Comparison of ENCODE assay signal across 8 mouse cellular contexts in the genomic region with DNA sequence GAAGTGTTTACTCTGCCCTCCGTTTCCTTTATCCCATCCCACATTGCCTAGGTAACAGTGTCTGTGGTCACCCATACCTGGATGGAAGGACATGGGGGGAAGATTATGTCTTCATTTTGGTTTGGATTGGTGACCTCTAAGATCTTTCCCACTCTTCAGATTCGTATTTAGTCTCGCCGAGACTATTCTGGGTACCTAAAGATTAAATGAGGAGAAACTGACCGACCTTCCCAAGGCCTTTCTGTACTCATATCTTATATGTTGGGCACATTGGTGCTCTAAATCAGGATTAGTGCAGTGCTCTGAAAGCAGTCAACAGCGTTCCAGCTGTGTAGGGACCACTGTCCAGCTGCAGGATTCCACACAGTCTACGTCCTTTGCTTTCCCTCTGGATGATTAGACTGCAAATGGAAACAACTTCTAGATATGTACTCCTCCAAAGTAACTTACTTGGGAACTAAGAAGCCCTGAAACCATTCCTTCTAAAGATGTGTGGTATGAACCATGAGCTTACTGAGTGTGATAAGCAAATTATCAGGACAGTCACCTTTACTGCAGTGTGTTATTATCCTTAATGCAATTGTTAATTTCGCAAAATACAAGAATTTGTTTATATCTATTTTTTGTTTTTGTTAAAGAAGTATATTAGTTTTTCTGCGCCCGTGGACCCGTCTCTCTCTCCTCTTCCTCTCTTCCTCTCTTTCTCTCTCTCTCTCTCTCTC. TPM values are rescaled to one million over a fixed set of nuclear protein-coding genes. Genes with fewer than 3 reads are reported as not detected.
DNase-seq lines count a peak whose midpoint lies in the region; ATAC-seq and TF ChIP-seq lines count a peak whose summit lies in the region.

No protein-coding gene starts in this region.

- no peak for TF ChIP-seq CTCF in ES-Bruce4 (IDR thresholded peaks at IDR 0.05; ENCODE audit: low read depth, low read length)

- no peaks in the 10 kb centered on the region for H3K36me3 ChIP-seq in heart, embryonic 12.5 days
- H3K36me3 ChIP-seq in ES-Bruce4 (ENCODE audit: control insufficient read depth, insufficient read depth, low read length, poor library complexity, severe bottlenecking): no peaks in the 10 kb centered on the region
- H3K36me3 ChIP-seq in forebrain, embryonic 13.5 days (ENCODE audit: poor library complexity, severe bottlenecking): no peaks in the 10 kb centered on the region
- no peaks in the 10 kb centered on the region for H3K36me3 ChIP-seq in liver, embryonic 16.5 days (ENCODE audit: control insufficient read depth, insufficient read depth)

- 40% methylated on average over 11 of the region's 11 CpGs for WGBS in heart, embryonic 12.5 days
- 48% methylated on average over 11 of the region's 11 CpGs for WGBS in forebrain, embryonic 13.5 days
- WGBS in liver, embryonic 16.5 days (ENCODE audit: insufficient replicate concordance): 22% methylated on average over 11 of the region's 11 CpGs

- DNase-seq in heart, adult 8-10 months (ENCODE audit: low spot score): no peak
- DNase-seq in cerebellum, adult 18-20 months: no peak
- no peak for DNase-seq in embryo, embryonic 10.5 days (ENCODE audit: low spot score)
- DNase-seq in frontal cortex, postnatal 14 days (ENCODE audit: low spot score in 2 of 2): no peak

- peak overlapping the region; percentile 97 for H3K9ac ChIP-seq in heart, embryonic 12.5 days
- peak overlapping the region; percentile 100 for H3K9ac ChIP-seq in ES-Bruce4 (ENCODE audit: low read depth, poor library complexity, severe bottlenecking)
- H3K9ac ChIP-seq in forebrain, embryonic 13.5 days: peak overlapping the region; percentile 97
- peak overlapping the region; percentile 96 for H3K9ac ChIP-seq in liver, embryonic 16.5 days (ENCODE audit: low read depth, low read length)

- no peaks in the 10 kb centered on the region for H3K9me3 ChIP-seq in heart, embryonic 12.5 days (replicated peaks)
- H3K9me3 ChIP-seq in ES-Bruce4 (replicated peaks; ENCODE audit: control insufficient read depth, insufficient read depth, low read length, poor library complexity, severe bottlenecking): no peaks in the 10 kb centered on the region
- no peaks in the 10 kb centered on the region for H3K9me3 ChIP-seq in forebrain, embryonic 13.5 days (replicated peaks)
- no peaks in the 10 kb centered on the region for H3K9me3 ChIP-seq in liver, embryonic 16.5 days (replicated peaks; ENCODE audit: control insufficient read depth, low read length)

- no peak; the same call in 1 of the 2 replicates for ATAC-seq in heart, embryonic 12.5 days (ENCODE audit: insufficient number of reproducible peaks, low FRiP score)
- peak; percentile 16 for ATAC-seq in forebrain, embryonic 13.5 days
- no peak for ATAC-seq in liver, embryonic 16.5 days (ENCODE audit: low read depth)

- H3K4me2 ChIP-seq in heart, embryonic 12.5 days: peak overlapping the region; percentile 80
- peak overlapping the region; percentile 70 for H3K4me2 ChIP-seq in forebrain, embryonic 13.5 days
- H3K4me2 ChIP-seq in liver, embryonic 16.5 days (ENCODE audit: low read depth, low read length): peak overlapping the region; percentile 95

- no peak for TF ChIP-seq POLR2A in ES-Bruce4 (IDR thresholded peaks at IDR 0.05; ENCODE audit: insufficient read depth, low read length)

- H3K27ac ChIP-seq in heart, embryonic 12.5 days (ENCODE audit: poor library complexity, severe bottlenecking): peak overlapping the region; percentile 97
- H3K27ac ChIP-seq in ES-Bruce4 (ENCODE audit: insufficient read depth, low read length): peak overlapping the region; percentile 89
- 0 out of 2 replicates have a peak overlapping the region, but pooled peaks have one; percentile 96 for H3K27ac ChIP-seq in forebrain, embryonic 13.5 days
- H3K27ac ChIP-seq in liver, embryonic 16.5 days (ENCODE audit: low read length): peak overlapping the region; percentile 94

- TF ChIP-seq EP300 in ES-Bruce4 (IDR thresholded peaks at IDR 0.05; ENCODE audit: insufficient read depth, low read depth, low read length): no peak

- H3K27me3 ChIP-seq in heart, embryonic 12.5 days (replicated peaks): no peaks in the 10 kb centered on the region
- no peaks in the 10 kb centered on the region for H3K27me3 ChIP-seq in ES-Bruce4 (ENCODE audit: control insufficient read depth, insufficient read depth, low read length, poor library complexity, severe bottlenecking)
- H3K27me3 ChIP-seq in forebrain, embryonic 13.5 days: no peaks in the 10 kb centered on the region
- no peaks in the 10 kb centered on the region for H3K27me3 ChIP-seq in liver, embryonic 16.5 days (ENCODE audit: control insufficient read depth, insufficient read depth, low read depth, low read length)

- H3K4me3 ChIP-seq in heart, embryonic 12.5 days: peak overlapping the region; percentile 71
- peak overlapping the region; percentile 89 for H3K4me3 ChIP-seq in ES-Bruce4 (ENCODE audit: low read depth, low read length)
- peak overlapping the region; percentile 71 for H3K4me3 ChIP-seq in forebrain, embryonic 13.5 days
- peak overlapping the region; percentile 84 for H3K4me3 ChIP-seq in liver, embryonic 16.5 days (ENCODE audit: low read depth, low read length)

- peaks cover 12% of the 10 kb centered on the region for H3K4me1 ChIP-seq in heart, embryonic 12.5 days (replicated peaks)
- H3K4me1 ChIP-seq in ES-Bruce4 (ENCODE audit: control insufficient read depth, insufficient read depth, low read length): peaks cover 5% of the 10 kb centered on the region
- peaks cover 11% of the 10 kb centered on the region for H3K4me1 ChIP-seq in forebrain, embryonic 13.5 days
- H3K4me1 ChIP-seq in liver, embryonic 16.5 days (ENCODE audit: control insufficient read depth, low read depth, low read length): peaks cover 20% of the 10 kb centered on the region

RNA-seq across cellular contexts. Expression of gene Aven, which starts 0.9 kb away (rescaled TPM):
- 11.7 and 12.1 TPM in 2 replicates for polyA plus RNA-seq in heart, embryonic 12.5 days (2016; fragmentation: Nextera tagmentation; extraction: Ambion mirVana)
- 10 to 100 TPM; 16.7 to 19.1 (median 18.9) TPM for total RNA-seq in heart, adult 8-10 months (2022)
- polyA plus RNA-seq in ES-Bruce4 (2011; ENCODE audit: insufficient read depth, insufficient read length, low read depth, missing spikeins): 10.7 and 16.2 TPM in 2 replicates
- 3.1 and 4.4 TPM in 2 replicates for polyA plus RNA-seq in forebrain, embryonic 13.5 days (2015; fragmentation: Nextera tagmentation; extraction: Ambion mirVana)
- polyA plus RNA-seq in liver, embryonic 16.5 days (2015; fragmentation: Nextera tagmentation; extraction: Ambion mirVana): 3.4 and 3.7 TPM in 2 replicates

RNA-seq across cellular contexts. Expression of gene Chrm5, which starts 13.1 kb away (rescaled TPM):
- polyA plus RNA-seq in heart, embryonic 12.5 days (2016; fragmentation: Nextera tagmentation; extraction: Ambion mirVana): not detected in 2 replicates
- total RNA-seq in heart, adult 8-10 months (2022): not detected
- not detected in 2 replicates for polyA plus RNA-seq in ES-Bruce4 (2011; ENCODE audit: insufficient read depth, insufficient read length, low read depth, missing spikeins)
- polyA plus RNA-seq in forebrain, embryonic 13.5 days (2015; fragmentation: Nextera tagmentation; extraction: Ambion mirVana): 0.35 TPM in 1 of 2 replicates, not detected in the other
- polyA plus RNA-seq in liver, embryonic 16.5 days (2015; fragmentation: Nextera tagmentation; extraction: Ambion mirVana): not detected in 2 replicates

RNA-seq across cellular contexts. Expression of gene Emc7, which starts 38.9 kb away (rescaled TPM):
- 18.5 and 18.8 TPM in 2 replicates for polyA plus RNA-seq in heart, embryonic 12.5 days (2016; fragmentation: Nextera tagmentation; extraction: Ambion mirVana)
- total RNA-seq in heart, adult 8-10 months (2022): 10 to 100 TPM; 15.8 to 17.0 (median 16.4) TPM
- polyA plus RNA-seq in ES-Bruce4 (2011; ENCODE audit: insufficient read depth, insufficient read length, low read depth, missing spikeins): 6.3 and 6.6 TPM in 2 replicates
- 13.2 and 14.3 TPM in 2 replicates for polyA plus RNA-seq in forebrain, embryonic 13.5 days (2015; fragmentation: Nextera tagmentation; extraction: Ambion mirVana)
- 12.9 and 13.2 TPM in 2 replicates for polyA plus RNA-seq in liver, embryonic 16.5 days (2015; fragmentation: Nextera tagmentation; extraction: Ambion mirVana)
